Comparison of ENCODE assay signal across 7 mouse cellular contexts in genomic region chr4:81178782-81179135, GRCm38 (mm10).
DNase-seq lines count a peak whose midpoint lies in the region; ATAC-seq lines count a peak whose summit lies in the region.

No protein-coding gene starts in this region.

- H3K4me2 ChIP-seq in midbrain, embryonic 13.5 days (replicated peaks): no peak overlapping the region

- intact Hi-C loops in left cerebral cortex, postnatal 4 days (cut with DNase I): loop anchor here (10.0 kb wide), 3 partner anchors 304 to 1756 kb away; no protein-coding TSS in a partner anchor

- no peak overlapping the region for H3K9ac ChIP-seq in midbrain, embryonic 13.5 days (replicated peaks)

- no peaks in the 10 kb centered on the region for H3K36me3 ChIP-seq in embryonic facial prominence, embryonic 10.5 days (replicated peaks)
- no peaks in the 10 kb centered on the region for H3K36me3 ChIP-seq in midbrain, embryonic 13.5 days

- H3K27me3 ChIP-seq in embryonic facial prominence, embryonic 10.5 days (replicated peaks; ENCODE audit: low read depth, poor library complexity, severe bottlenecking): no peaks in the 10 kb centered on the region
- no peaks in the 10 kb centered on the region for H3K27me3 ChIP-seq in midbrain, embryonic 13.5 days

- H3K9me3 ChIP-seq in embryonic facial prominence, embryonic 10.5 days: no peaks in the 10 kb centered on the region
- no peaks in the 10 kb centered on the region for H3K9me3 ChIP-seq in midbrain, embryonic 13.5 days

- peak overlapping the region; percentile 59; the same call in 1 of the 2 replicates for H3K27ac ChIP-seq in embryonic facial prominence, embryonic 10.5 days (replicated peaks)
- H3K27ac ChIP-seq in midbrain, embryonic 13.5 days: 0 out of 2 replicates have a peak overlapping the region, but pooled peaks have one; percentile 30

- DNase-seq in adrenal gland, postnatal 4 days (ENCODE audit: low spot score in 2 of 2): peak; percentile 65 to 71
- DNase-seq in embryonic facial prominence, embryonic 10.5 days (ENCODE audit: low spot score): peak; percentile 89
- peak; percentile 89 to 93 for DNase-seq in heart, adult 18-20 months
- peak; percentile 91 for DNase-seq in kidney, adult 18-20 months
- peak; percentile 94 for DNase-seq in left cerebral cortex, postnatal 4 days
- DNase-seq in spleen, postnatal 36 days (ENCODE audit: low spot score in 2 of 2): peak; percentile 14 to 19

- ATAC-seq in midbrain, embryonic 13.5 days: peak; percentile 98

- peaks cover 4% of the 10 kb centered on the region; the same call in 1 of the 2 replicates for H3K4me1 ChIP-seq in embryonic facial prominence, embryonic 10.5 days
- H3K4me1 ChIP-seq in midbrain, embryonic 13.5 days (replicated peaks): 0 out of 2 replicates have a peak, but pooled peaks cover 5% of the 10 kb centered on the region

- WGBS in embryonic facial prominence, embryonic 10.5 days: under 1% methylated on average over 12 of the region's 12 CpGs
- WGBS in midbrain, embryonic 13.5 days: under 1% methylated on average over 12 of the region's 12 CpGs

- no peak overlapping the region for H3K4me3 ChIP-seq in embryonic facial prominence, embryonic 10.5 days
- H3K4me3 ChIP-seq in midbrain, embryonic 13.5 days (replicated peaks): no peak overlapping the region

Comparison
In these comparisons a context has a peak if more than half of its experiments do, and no peak if none do; other contexts are left out.
1. DNase-seq: peak in every context shown above with its lines; median percentile 94 in left cerebral cortex, postnatal 4 days; 91 in heart, adult 18-20 months; 91 in kidney, adult 18-20 months; 89 in embryonic facial prominence, embryonic 10.5 days; 68 in adrenal gland, postnatal 4 days; 16 in spleen, postnatal 36 days.